Mouse (Mus musculus) testis, adult 2 months (tissue): ENCODE measurements at regions not wholly inside any gene's neighbourhood (a gene's known extent, or its start where the extent isn't known, plus 50 kb on each side); places are given as distances from the start of the nearest gene placed in this dataset.
"Not testable (repeated sequence)": the region's sequence is repeated elsewhere in the genome, so short reads cannot be mapped to it uniquely, and the experiment has no call there.

ENCODE experiments used
- H3K27ac ChIP-seq: fragments of 200-500 bp; 2 replicates; pipeline ENCODE4 v1.5.1; 2012; ENCODE audit warnings: low read depth, low read length; ENCODE audit not compliant: control insufficient read depth, insufficient read depth
- H3K27me3 ChIP-seq: fragments of 200-500 bp; 2 replicates; pipeline ENCODE4 v1.6.1; 2012; ENCODE audit warnings: mild to moderate bottlenecking, low read length, moderate library complexity; ENCODE audit not compliant: control insufficient read depth, insufficient read depth
- H3K36me3 ChIP-seq: fragments of 200-500 bp; 2 replicates; pipeline ENCODE4 v1.6.1; 2012; ENCODE audit warnings: mild to moderate bottlenecking, low read length; ENCODE audit not compliant: control insufficient read depth, insufficient read depth
- H3K4me1 ChIP-seq: fragments of 200-500 bp; 2 replicates; pipeline ENCODE4 v1.6.1; 2012; ENCODE audit warnings: low read length; ENCODE audit not compliant: control insufficient read depth, insufficient read depth
- H3K4me3 ChIP-seq: fragments of 200-500 bp; 2 replicates; pipeline ENCODE4 v1.5.1; 2012; ENCODE audit warnings: low read depth, mild to moderate bottlenecking, low read length, moderate library complexity, mixed read lengths; ENCODE audit not compliant: control insufficient read depth
- CTCF ChIP-seq: fragments of 200-500 bp; IDR thresholded peaks from 2 replicates; pipeline ENCODE4 v1.5.1; 2012; ENCODE audit warnings: low read depth, mild to moderate bottlenecking, inconsistent platforms, low read length, moderate library complexity; ENCODE audit not compliant: control insufficient read depth, insufficient read depth, insufficient replicate concordance
- POLR2A ChIP-seq: fragments of 200-500 bp; IDR thresholded peaks from 2 replicates; pipeline ENCODE4 v1.6.1; 2012; ENCODE audit warnings: low read depth, mild to moderate bottlenecking, inconsistent platforms, low read length, moderate library complexity; ENCODE audit not compliant: control insufficient read depth

GRCm38 (mm10) chr11:71285193-71285592 lies 54.7 kb upstream of the Nlrp1b start:
- TF ChIP-seq POLR2A = no peak
- no peak for TF ChIP-seq CTCF
- Histone ChIP-seq H3K27ac (no peak overlapping the region), H3K4me1 (no peaks in the 10 kb centered on the region), H3K36me3 (no peaks in the 10 kb centered on the region), H3K4me3 (no peak overlapping the region), H3K27me3 (no peaks in the 10 kb centered on the region)

GRCm38 (mm10) chr11:71288243-71288642 lies 57.7 kb upstream of the Nlrp1b start:
- H3K27ac ChIP-seq, H3K4me1 ChIP-seq: not testable (repeated sequence)

GRCm38 (mm10) chr11:71289490-71289889 lies 59.0 kb upstream of the Nlrp1b start:
- Histone ChIP-seq H3K27ac (no peak overlapping the region), H3K36me3 (no peaks in the 10 kb centered on the region), H3K27me3 (no peaks in the 10 kb centered on the region), H3K4me1 (no peaks in the 10 kb centered on the region), H3K4me3 (no peak overlapping the region)
- TF ChIP-seq POLR2A = no peak
- no peak for TF ChIP-seq CTCF

More at GRCm38 (mm10) chr11:71288243-71288642, 57.7 kb upstream of the Nlrp1b start:
- not testable (repeated sequence) for H3K4me3 ChIP-seq, H3K27me3 ChIP-seq, H3K36me3 ChIP-seq

GRCm38 (mm10) chr11:71299479-71299878 lies 68.9 kb upstream of the Nlrp1b start:
- Histone ChIP-seq H3K27me3 (no peaks in the 10 kb centered on the region), H3K27ac (no peak overlapping the region), H3K36me3 (no peaks in the 10 kb centered on the region), H3K4me1 (no peaks in the 10 kb centered on the region), H3K4me3 (no peak overlapping the region)
- TF ChIP-seq CTCF = no peak
- no peak for TF ChIP-seq POLR2A

GRCm38 (mm10) chr11:71323439-71323838 lies 92.9 kb upstream of the Nlrp1b start:
- H3K4me1 ChIP-seq = no peaks in the 10 kb centered on the region
- H3K36me3 ChIP-seq = no peaks in the 10 kb centered on the region
- no peak overlapping the region for H3K27ac ChIP-seq
- TF ChIP-seq CTCF (no peak), POLR2A (no peak)
- no peak overlapping the region for H3K4me3 ChIP-seq
- H3K27me3 ChIP-seq = no peaks in the 10 kb centered on the region

- H3K4me1 ChIP-seq = no peaks in the 10 kb centered on the region
- no peaks in the 10 kb centered on the region for H3K36me3 ChIP-seq
- H3K27ac ChIP-seq = no peak overlapping the region
- H3K27me3 ChIP-seq = no peaks in the 10 kb centered on the region
- no peak for TF ChIP-seq CTCF
- no peak for TF ChIP-seq POLR2A
- no peak overlapping the region for H3K4me3 ChIP-seq
Measured at GRCm38 (mm10) chr11:71337428-71337827, 106.9 kb upstream of the Nlrp1b start.

GRCm38 (mm10) chr11:71346024-71346423 lies 115.5 kb upstream of the Nlrp1b start:
- TF ChIP-seq POLR2A = no peak
- no peak for TF ChIP-seq CTCF
- no peaks in the 10 kb centered on the region for H3K4me1 ChIP-seq
- H3K4me3 ChIP-seq = no peak overlapping the region
- H3K27ac ChIP-seq = no peak overlapping the region
- H3K27me3 ChIP-seq = no peaks in the 10 kb centered on the region
- no peaks in the 10 kb centered on the region for H3K36me3 ChIP-seq

GRCm38 (mm10) chr11:71357089-71357488 lies 126.6 kb upstream of the Nlrp1b start:
- Histone ChIP-seq H3K4me1 (no peaks in the 10 kb centered on the region), H3K36me3 (no peaks in the 10 kb centered on the region), H3K27me3 (no peaks in the 10 kb centered on the region), H3K27ac (no peak overlapping the region), H3K4me3 (no peak overlapping the region)
- TF ChIP-seq POLR2A (no peak), CTCF (no peak)
